Mouse (Mus musculus): ENCODE results near the gene Dclre1c.
"Not testable (repeated sequence)": the region's sequence is repeated elsewhere in the genome, so short reads cannot be mapped to it uniquely, and the experiment has no call there.

Gene Dclre1c

GRCm38 (mm10) chr2:3423841-3424578, at the start of gene Dclre1c:
Gene Dclre1c (plus strand): TSS chr2:3424131.
- DNase-seq: peak; percentile 92 to 93

GRCm38 (mm10) chr2:3387105-3387860, 36.6 kb upstream of the Dclre1c start:
- DNase-seq: no peak

- DNase-seq: no peak
Measured at GRCm38 (mm10) chr2:3391945-3392344, 32.0 kb upstream of the Dclre1c start.

GRCm38 (mm10) chr2:3397110-3397509, 26.8 kb upstream of the Dclre1c start, which contains the start of gene Olah:
Gene Olah (minus strand): TSS chr2:3397210.
- not testable (repeated sequence) for DNase-seq

- no peak for DNase-seq
Measured at GRCm38 (mm10) chr2:3405981-3406380, 17.9 kb upstream of the Dclre1c start.

- no peak for DNase-seq
Measured at GRCm38 (mm10) chr2:3407756-3408155, 16.2 kb upstream of the Dclre1c start.

GRCm38 (mm10) chr2:3414241-3414640, 9.7 kb upstream of the Dclre1c start:
- DNase-seq: peak; percentile 70 to 75

GRCm38 (mm10) chr2:3415676-3416075, 8.3 kb upstream of the Dclre1c start:
- DNase-seq: no peak

GRCm38 (mm10) chr2:3418883-3419431, 5.0 kb upstream of the Dclre1c start:
- DNase-seq: peak; percentile 99

- DNase-seq: no peak
Measured at GRCm38 (mm10) chr2:3420157-3420556, 3.8 kb upstream of the Dclre1c start.

GRCm38 (mm10) chr2:3422548-3422947, 1.4 kb upstream of the Dclre1c start, which contains the start of gene Meig1:
Gene Meig1 (minus strand): TSS chr2:3422648.
- DNase-seq: no peak

GRCm38 (mm10) chr2:3424579-3424910, 614 bp downstream of the Dclre1c start:
- DNase-seq: no peak

GRCm38 (mm10) chr2:3430956-3431355, 7.0 kb downstream of the Dclre1c start:
- DNase-seq: no peak

GRCm38 (mm10) chr2:3435369-3436061, 11.6 kb downstream of the Dclre1c start:
- no peak for DNase-seq

- no peak for DNase-seq
Measured at GRCm38 (mm10) chr2:3437956-3438355, 14.0 kb downstream of the Dclre1c start.

GRCm38 (mm10) chr2:3444206-3444605, 20.3 kb downstream of the Dclre1c start:
- DNase-seq: no peak

GRCm38 (mm10) chr2:3445984-3446383, 22.1 kb downstream of the Dclre1c start:
- no peak for DNase-seq

GRCm38 (mm10) chr2:3449431-3449830, 25.5 kb downstream of the Dclre1c start:
- DNase-seq: no peak

- DNase-seq: no peak
Measured at GRCm38 (mm10) chr2:3453096-3453495, 29.2 kb downstream of the Dclre1c start.

- peak in 1 of 2 experiments; percentile 25 for DNase-seq
Measured at GRCm38 (mm10) chr2:3456590-3456989, 32.7 kb downstream of the Dclre1c start.

- no peak for DNase-seq
Measured at GRCm38 (mm10) chr2:3473891-3474290, 50.0 kb downstream of the Dclre1c start.

- peak in 1 of 2 experiments; percentile 64 for DNase-seq
Measured at GRCm38 (mm10) chr2:3474361-3474805, 50.5 kb downstream of the Dclre1c start.

GRCm38 (mm10) chr2:3474861-3475283, 50.9 kb downstream of the Dclre1c start, which contains the start of gene Suv39h2:
Gene Suv39h2 (minus strand): TSS chr2:3475031.
- DNase-seq: peak; percentile 97 to 98
